Mouse (Mus musculus): ENCODE data around the gene Rbms3. TPM values are rescaled to one million over a fixed set of nuclear protein-coding genes. Genes with fewer than 3 reads are reported as not detected.

Rbms3 gene
- polyA plus RNA-seq, 1 experiment, result 30.1 TPM

- TF ChIP-seq POLR2A (IDR thresholded peaks at IDR 0.05; ENCODE audit: borderline replicate concordance, extremely low read depth, insufficient read depth, insufficient read length, poor library complexity, severe bottlenecking), result no peak
- TF ChIP-seq CTCF (IDR thresholded peaks at IDR 0.05; ENCODE audit: borderline replicate concordance, extremely low read depth, insufficient read depth, insufficient read length), result no peak
- peak; percentile 35 for DNase-seq (ENCODE audit: low read depth)
Observed at GRCm38 (mm10) chr9:117371980-117372379, 257.7 kb downstream of the Rbms3 start.

GRCm38 (mm10) chr9:117370086-117370485, 259.6 kb downstream of the Rbms3 start:
- TF ChIP-seq POLR2A (IDR thresholded peaks at IDR 0.05; ENCODE audit: borderline replicate concordance, extremely low read depth, insufficient read depth, insufficient read length, poor library complexity, severe bottlenecking), result no peak
- no peak for TF ChIP-seq CTCF (IDR thresholded peaks at IDR 0.05; ENCODE audit: borderline replicate concordance, extremely low read depth, insufficient read depth, insufficient read length)
- no peak for DNase-seq (ENCODE audit: low read depth)

DNA sequence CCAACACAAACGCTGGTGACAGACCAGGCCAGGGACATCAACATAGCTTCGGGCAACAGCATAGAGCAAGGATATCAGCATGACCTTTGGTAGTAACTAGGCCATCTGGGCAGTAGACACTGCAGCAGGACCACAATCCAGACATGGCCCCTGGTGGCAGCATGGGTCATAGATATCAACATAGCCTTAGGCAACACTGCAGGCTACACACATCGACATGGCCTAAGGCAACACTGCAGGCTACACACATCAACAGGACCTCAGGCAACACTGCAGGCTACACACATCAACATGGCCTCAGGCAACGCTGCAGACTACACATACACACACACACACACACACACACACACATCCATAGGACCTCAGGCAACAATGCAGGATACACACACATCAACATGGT, 261.7 kb downstream of the Rbms3 start:
- DNase-seq (ENCODE audit: low read depth), result no peak
- TF ChIP-seq POLR2A (IDR thresholded peaks at IDR 0.05; ENCODE audit: borderline replicate concordance, extremely low read depth, insufficient read depth, insufficient read length, poor library complexity, severe bottlenecking), result no peak
- TF ChIP-seq CTCF (IDR thresholded peaks at IDR 0.05; ENCODE audit: borderline replicate concordance, extremely low read depth, insufficient read depth, insufficient read length), result no peak

DNA sequence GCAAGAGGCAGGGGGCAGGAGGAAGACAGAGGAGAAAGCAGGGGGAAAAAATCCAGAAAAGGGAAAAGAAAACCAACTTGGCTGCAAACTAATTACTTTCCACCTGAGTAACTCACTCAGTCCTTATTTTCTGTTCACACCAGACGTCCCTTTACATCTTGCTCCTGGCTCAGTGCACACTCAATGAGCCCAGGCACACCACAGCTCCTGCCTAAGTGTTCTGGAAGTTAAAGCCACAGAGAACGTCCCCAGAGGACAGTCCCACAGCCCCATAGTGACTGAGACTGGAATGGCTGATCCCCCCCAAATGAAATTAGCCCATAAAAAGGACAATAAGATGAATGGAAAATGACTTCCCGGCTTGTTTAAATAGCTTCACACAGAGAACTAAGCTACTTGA, 265.1 kb downstream of the Rbms3 start:
- peak; percentile 32 for DNase-seq (ENCODE audit: low read depth)
- TF ChIP-seq POLR2A (IDR thresholded peaks at IDR 0.05; ENCODE audit: borderline replicate concordance, extremely low read depth, insufficient read depth, insufficient read length, poor library complexity, severe bottlenecking) (no peak), CTCF (IDR thresholded peaks at IDR 0.05; ENCODE audit: borderline replicate concordance, extremely low read depth, insufficient read depth, insufficient read length) (no peak)

- DNase-seq (ENCODE audit: low read depth), result peak; percentile 78
- TF ChIP-seq POLR2A (IDR thresholded peaks at IDR 0.05; ENCODE audit: borderline replicate concordance, extremely low read depth, insufficient read depth, insufficient read length, poor library complexity, severe bottlenecking) (no peak), CTCF (IDR thresholded peaks at IDR 0.05; ENCODE audit: borderline replicate concordance, extremely low read depth, insufficient read depth, insufficient read length) (no peak)
Observed at GRCm38 (mm10) chr9:117361431-117361830, 268.3 kb downstream of the Rbms3 start.

DNA sequence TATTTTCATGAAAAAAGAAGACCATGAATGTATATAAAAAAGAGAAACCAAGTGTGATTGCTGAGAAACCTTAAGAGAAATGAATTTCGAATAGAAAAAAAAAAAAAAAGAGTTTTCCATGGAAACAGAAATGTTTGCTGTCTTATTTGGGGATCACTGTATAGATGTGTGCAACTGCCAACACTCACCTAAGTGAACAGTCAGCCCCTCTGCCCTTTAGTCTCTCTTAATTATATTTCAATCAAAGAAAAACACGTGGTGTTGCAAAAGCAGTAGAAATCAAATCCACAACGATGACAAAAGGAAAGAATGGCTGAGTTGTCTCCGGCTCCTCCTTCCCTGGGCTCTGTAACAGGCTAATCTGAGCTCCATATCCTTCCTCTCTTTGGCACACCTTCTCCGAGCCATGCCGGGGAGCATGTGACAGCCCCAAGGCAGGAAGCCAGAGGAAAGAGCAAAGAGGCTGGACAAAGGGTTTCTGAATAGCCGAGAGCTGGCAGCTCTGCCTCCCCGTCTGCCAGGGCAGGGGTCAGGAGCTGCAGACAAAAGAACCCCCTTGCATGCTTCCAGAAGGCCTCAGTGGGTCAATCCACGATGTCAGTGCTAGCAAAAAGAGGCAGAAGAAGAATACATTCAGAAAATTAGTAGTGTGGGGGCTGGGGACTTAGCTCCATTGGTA, 272.8 kb downstream of the Rbms3 start:
- DNase-seq (ENCODE audit: low read depth), result peak; percentile 93

GRCm38 (mm10) chr9:117355501-117355900, 274.2 kb downstream of the Rbms3 start:
- TF ChIP-seq POLR2A (IDR thresholded peaks at IDR 0.05; ENCODE audit: borderline replicate concordance, extremely low read depth, insufficient read depth, insufficient read length, poor library complexity, severe bottlenecking), result no peak
- TF ChIP-seq CTCF (IDR thresholded peaks at IDR 0.05; ENCODE audit: borderline replicate concordance, extremely low read depth, insufficient read depth, insufficient read length), result no peak
- no peak for DNase-seq (ENCODE audit: low read depth)

More for the DNA sequence above, 272.8 kb downstream of the Rbms3 start:
- TF ChIP-seq POLR2A (IDR thresholded peaks at IDR 0.05; ENCODE audit: borderline replicate concordance, extremely low read depth, insufficient read depth, insufficient read length, poor library complexity, severe bottlenecking) (no peak), CTCF (IDR thresholded peaks at IDR 0.05; ENCODE audit: borderline replicate concordance, extremely low read depth, insufficient read depth, insufficient read length) (no peak)

- TF ChIP-seq CTCF (IDR thresholded peaks at IDR 0.05; ENCODE audit: borderline replicate concordance, extremely low read depth, insufficient read depth, insufficient read length) (no peak), POLR2A (IDR thresholded peaks at IDR 0.05; ENCODE audit: borderline replicate concordance, extremely low read depth, insufficient read depth, insufficient read length, poor library complexity, severe bottlenecking) (no peak)
- DNase-seq (ENCODE audit: low read depth), result no peak
Observed at GRCm38 (mm10) chr9:117342336-117342735, 287.4 kb downstream of the Rbms3 start.

DNA sequence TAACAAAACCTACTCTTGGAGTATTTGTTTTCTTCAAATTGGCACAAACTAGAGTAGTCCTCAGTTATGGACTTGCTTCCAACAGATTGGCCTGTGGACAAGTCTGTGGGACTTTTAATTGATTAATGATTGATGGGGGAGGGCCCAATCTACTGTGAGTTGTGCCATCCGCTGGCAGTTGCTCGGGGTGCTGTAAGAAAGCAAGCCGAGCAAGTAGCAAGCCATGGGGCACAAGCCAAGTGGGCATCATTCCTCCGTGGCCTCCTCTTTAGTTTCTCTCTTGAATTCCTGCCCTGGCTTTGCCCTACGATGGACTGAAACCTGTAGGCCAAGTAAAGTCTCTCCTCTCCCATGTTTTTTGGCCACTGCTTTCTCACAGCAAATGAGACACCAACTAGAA, 299.0 kb downstream of the Rbms3 start:
- DNase-seq (ENCODE audit: low read depth), result no peak

GRCm38 (mm10) chr9:117319271-117319670, 310.4 kb downstream of the Rbms3 start:
- no peak for DNase-seq (ENCODE audit: low read depth)
- TF ChIP-seq POLR2A (IDR thresholded peaks at IDR 0.05; ENCODE audit: borderline replicate concordance, extremely low read depth, insufficient read depth, insufficient read length, poor library complexity, severe bottlenecking), result no peak
- TF ChIP-seq CTCF (IDR thresholded peaks at IDR 0.05; ENCODE audit: borderline replicate concordance, extremely low read depth, insufficient read depth, insufficient read length), result no peak

More for the DNA sequence above, 299.0 kb downstream of the Rbms3 start:
- TF ChIP-seq CTCF (IDR thresholded peaks at IDR 0.05; ENCODE audit: borderline replicate concordance, extremely low read depth, insufficient read depth, insufficient read length), result no peak
- no peak for TF ChIP-seq POLR2A (IDR thresholded peaks at IDR 0.05; ENCODE audit: borderline replicate concordance, extremely low read depth, insufficient read depth, insufficient read length, poor library complexity, severe bottlenecking)

GRCm38 (mm10) chr9:117318461-117318860, 311.3 kb downstream of the Rbms3 start:
- no peak for DNase-seq (ENCODE audit: low read depth)
- TF ChIP-seq CTCF (IDR thresholded peaks at IDR 0.05; ENCODE audit: borderline replicate concordance, extremely low read depth, insufficient read depth, insufficient read length) (no peak), POLR2A (IDR thresholded peaks at IDR 0.05; ENCODE audit: borderline replicate concordance, extremely low read depth, insufficient read depth, insufficient read length, poor library complexity, severe bottlenecking) (no peak)

DNA sequence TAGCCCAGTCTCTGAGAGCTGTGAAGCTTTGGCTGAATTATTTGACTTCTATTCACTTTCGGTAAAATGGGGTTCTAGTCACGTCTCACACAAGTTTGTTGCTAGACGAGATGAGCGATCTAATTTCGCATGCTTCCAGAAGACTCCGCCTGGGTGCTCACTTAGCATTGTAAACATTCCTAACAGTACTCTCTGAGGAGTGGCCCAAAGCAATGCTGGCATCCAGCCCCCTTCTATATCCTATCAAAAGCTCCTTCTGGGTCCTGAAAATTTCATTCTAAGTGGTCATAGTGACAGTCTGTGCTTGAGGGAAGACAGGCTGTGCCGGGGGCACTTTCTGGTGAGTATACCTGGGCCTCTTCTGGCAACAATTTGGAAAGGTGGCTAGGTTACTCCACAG, 312.5 kb downstream of the Rbms3 start:
- DNase-seq (ENCODE audit: low read depth), result no peak
- no peak for TF ChIP-seq POLR2A (IDR thresholded peaks at IDR 0.05; ENCODE audit: borderline replicate concordance, extremely low read depth, insufficient read depth, insufficient read length, poor library complexity, severe bottlenecking)
- no peak for TF ChIP-seq CTCF (IDR thresholded peaks at IDR 0.05; ENCODE audit: borderline replicate concordance, extremely low read depth, insufficient read depth, insufficient read length)

All from brain, embryonic 14.5 days (tissue).